Mouse (Mus musculus) thymus, postnatal 36 days (tissue): ENCODE measurements around the gene Il20ra.
A peak's percentile ranks its signal among the peaks of the same experiment; 100 is the strongest.

Source experiments
- DNase-seq, 2 experiments: peaks; one replicate each; pipeline ENCODE4 v3.0.0; 2022; ENCODE audit warnings: mixed read lengths in 2 of 2

Il20ra gene

GRCm38 (mm10) chr10:19779092-19779491 lies 66.7 kb downstream of the Il20ra start:
- DNase-seq: no peak

- peak; percentile 57 to 72 for DNase-seq
These were observed 69.0 kb downstream of the Il20ra start for GRCm38 (mm10) chr10:19781365-19781764.

DNA sequence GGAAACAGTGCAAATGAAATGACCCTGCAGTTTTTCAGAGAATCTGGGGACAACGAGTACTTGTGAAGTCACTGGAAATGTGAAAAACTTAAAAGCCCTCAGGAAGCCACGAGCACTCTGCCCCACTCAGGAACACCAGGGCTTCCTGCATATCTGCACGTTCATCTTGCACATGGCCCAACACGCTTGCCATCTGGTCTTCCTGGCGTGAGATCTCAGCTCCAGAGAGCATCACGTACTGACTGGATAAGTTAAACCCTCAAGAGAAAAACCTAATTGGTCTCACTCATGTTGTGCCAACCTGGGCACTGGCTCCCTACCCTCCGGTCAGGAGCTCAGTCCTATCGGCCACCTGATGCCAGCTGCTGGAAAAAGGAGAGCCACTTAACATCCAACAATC lies 82.6 kb downstream of the Il20ra start:
- DNase-seq: no peak

GRCm38 (mm10) chr10:19802958-19803357 lies 90.6 kb downstream of the Il20ra start:
- DNase-seq: no peak

DNA sequence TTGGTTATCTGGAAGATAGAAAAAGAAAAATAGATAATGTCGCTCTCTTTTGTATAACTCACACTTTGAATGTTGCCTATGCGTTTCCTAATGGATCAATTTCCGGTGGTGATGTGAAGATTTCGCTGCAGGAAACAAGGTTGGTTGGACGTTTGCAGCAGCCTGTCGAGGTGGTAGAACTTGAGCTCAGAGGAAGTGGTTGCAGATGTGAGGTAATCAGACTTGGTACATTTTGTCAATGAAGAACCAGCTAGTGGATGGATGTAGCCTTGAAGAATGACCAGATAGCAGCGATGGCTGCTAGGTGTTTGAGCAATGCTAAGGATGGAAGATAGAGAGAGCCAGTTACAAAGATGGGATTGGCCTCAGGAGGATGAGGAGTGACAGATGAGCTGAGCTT lies 92.4 kb downstream of the Il20ra start:
- no peak for DNase-seq
